Mouse (Mus musculus) spleen, postnatal 0 days (tissue): ENCODE results near the gene Olfr1110. TPM values are rescaled to one million over a fixed set of nuclear protein-coding genes. Genes with fewer than 3 reads are reported as not detected.

Experiments
- polyA plus RNA-seq: library from polyadenylated mRNA; unstranded; fragments of >200 nt; fragmentation: Nextera tagmentation; extraction: Ambion mirVana; gene quantifications from 2 replicates; pipeline ENCODE4 v1.2.1, GENCODE M21; 2015

The Olfr1110 gene
- polyA plus RNA-seq: not detected in 2 replicates

GRCm38 (mm10) chr2:87140200-87140599 lies at the start of gene Olfr1110:
Gene Olfr1110, minus strand, starts transcription at chr2:87140300.

DNA sequence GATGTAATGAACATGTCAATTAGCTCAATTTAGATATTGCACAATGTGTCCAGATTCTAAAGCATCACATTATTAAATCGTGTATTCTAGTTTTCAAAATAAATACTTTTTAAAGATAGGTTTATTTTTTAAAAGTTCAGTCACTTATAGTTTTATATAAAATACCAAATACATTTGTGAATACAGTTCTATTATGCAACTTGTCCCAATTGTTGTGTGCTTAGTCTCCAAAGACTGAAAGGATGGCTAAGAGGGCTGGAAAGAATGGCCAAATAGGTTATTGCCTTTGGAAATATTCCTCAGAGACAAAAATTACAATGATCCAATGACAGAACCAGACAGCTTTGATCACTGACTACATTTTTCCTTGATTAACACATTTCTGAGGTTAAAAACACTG lies 47.4 kb upstream of the Olfr1110 start, which contains the start of gene Olfr1112:
Olfr1112 (plus strand) TSS at position 301 of the 400 bp plus-strand sequence.

GRCm38 (mm10) chr2:87152524-87152923 lies 12.4 kb upstream of the Olfr1110 start, which contains the start of gene Olfr1111:
Gene Olfr1111, minus strand, starts transcription at chr2:87152624.

GRCm38 (mm10) chr2:87114467-87114866 lies 25.6 kb downstream of the Olfr1110 start, which contains the start of gene Olfr259:
Gene Olfr259, minus strand, starts transcription at chr2:87114567.

GRCm38 (mm10) chr2:87095908-87096307 lies 44.2 kb downstream of the Olfr1110 start, which contains the start of gene Olfr1109:
Gene Olfr1109, minus strand, starts transcription at chr2:87096008.

Other genes with a start within 250 kb of the Olfr1110 start
- not detected in 2 replicates for gene Olfr1097, start 248.1 kb downstream of the Olfr1110 start, polyA plus RNA-seq
- gene Olfr1098, start 215.8 kb downstream of the Olfr1110 start, polyA plus RNA-seq: not detected in 2 replicates
- gene Olfr1099, start 179.6 kb downstream of the Olfr1110 start, polyA plus RNA-seq: not detected in 2 replicates
- not detected in 2 replicates for gene Olfr1100, start 160.3 kb downstream of the Olfr1110 start, polyA plus RNA-seq
- gene Olfr1101, start 149.1 kb downstream of the Olfr1110 start, polyA plus RNA-seq: not detected in 2 replicates
- not detected in 2 replicates for gene Olfr1102, start 141.9 kb downstream of the Olfr1110 start, polyA plus RNA-seq
- not detected in 2 replicates for gene Olfr1104, start 113.2 kb downstream of the Olfr1110 start, polyA plus RNA-seq
- gene Olfr1105, start 103.8 kb downstream of the Olfr1110 start, polyA plus RNA-seq: not detected in 2 replicates
- not detected in 2 replicates for gene Olfr1106, start 88.0 kb downstream of the Olfr1110 start, polyA plus RNA-seq
- gene Olfr1107, start 64.5 kb downstream of the Olfr1110 start, polyA plus RNA-seq: not detected in 2 replicates
- not detected in 2 replicates for gene Olfr1109, start 44.3 kb downstream of the Olfr1110 start, polyA plus RNA-seq
- not detected in 2 replicates for gene Olfr259, start 25.7 kb downstream of the Olfr1110 start, polyA plus RNA-seq
- not detected in 2 replicates for gene Olfr1111, start 12.3 kb upstream of the Olfr1110 start, polyA plus RNA-seq
- not detected in 2 replicates for gene Olfr1112, start 47.5 kb upstream of the Olfr1110 start, polyA plus RNA-seq
- gene Olfr1113, start 68.7 kb upstream of the Olfr1110 start, polyA plus RNA-seq: not detected in 2 replicates
- gene Olfr1115, start 107.7 kb upstream of the Olfr1110 start, polyA plus RNA-seq: not detected in 2 replicates
- not detected in 2 replicates for gene Olfr1116, start 127.2 kb upstream of the Olfr1110 start, polyA plus RNA-seq
- gene Olfr1118, start 167.3 kb upstream of the Olfr1110 start, polyA plus RNA-seq: not detected in 2 replicates
- not detected in 2 replicates for gene Olfr1120, start 214.5 kb upstream of the Olfr1110 start, polyA plus RNA-seq
- not detected in 2 replicates for gene Olfr1121, start 229.6 kb upstream of the Olfr1110 start, polyA plus RNA-seq
- not detected in 2 replicates for gene Olfr1122, start 245.5 kb upstream of the Olfr1110 start, polyA plus RNA-seq